Mouse (Mus musculus) central nervous system, embryonic 11.5 days (tissue): ENCODE data around the gene Lurap1l. TPM values are rescaled to one million over a fixed set of nuclear protein-coding genes. Genes with fewer than 3 reads are reported as not detected.

Experiments used
- polyA plus RNA-seq: library from polyadenylated mRNA; depleted of rRNA; stranded (reverse); fragments of >200 nt; gene quantifications from 2 replicates; pipeline ENCODE4 v1.2.3, GENCODE M21; 2012; rRNA removed

The Lurap1l gene
- 1.9 and 2.0 TPM in 2 replicates for polyA plus RNA-seq

GRCm38 (mm10) chr4:80910481-80910870 is at the start of gene Lurap1l:
TSS of gene Lurap1l (plus strand) at chr4:80910646.

Other genes with a start within 250 kb of the Lurap1l start
- gene Tyrp1, start 76.5 kb upstream of the Lurap1l start, polyA plus RNA-seq = 0.17 and 0.21 TPM in 2 replicates